Mouse (Mus musculus): ENCODE results near the gene Macrod1.

DNA sequence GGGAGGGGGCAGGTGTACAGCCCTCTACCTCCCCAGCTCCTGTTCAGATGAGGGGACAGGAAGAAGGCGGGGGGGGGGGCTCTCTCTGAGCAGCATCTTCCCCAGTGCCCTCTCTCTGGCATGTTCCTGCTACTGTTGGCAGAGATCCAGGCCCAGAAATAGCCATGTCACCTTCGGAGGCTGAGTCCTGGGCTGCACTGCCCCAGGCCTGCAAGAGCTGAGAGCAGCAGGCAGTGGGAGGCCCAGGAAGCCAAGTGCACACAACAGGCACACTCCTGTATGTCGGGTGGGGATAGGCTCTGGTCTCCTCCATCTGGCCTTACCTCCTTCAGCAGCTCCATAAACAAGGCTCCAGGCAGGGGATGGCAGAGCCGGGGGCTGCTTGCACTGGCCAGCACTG is 65.7 kb downstream of the Macrod1 start:
- TF ChIP-seq EP300 (IDR thresholded peaks at IDR 0.05; ENCODE audit: insufficient read depth, low read depth, low read length) (no peak), CTCF (IDR thresholded peaks at IDR 0.05; ENCODE audit: low read depth, low read length) (no peak)
